Mouse (Mus musculus) liver, embryonic 14.5 days (tissue): ENCODE results near the gene Hspa1a.

Experiments
- CTCF ChIP-seq: IDR thresholded peaks from 2 replicates; pipeline ENCODE4 v1.5.1; 2016; ENCODE audit warnings: antibody characterized with exemption, low read depth, control low read depth
- EP300 ChIP-seq: IDR thresholded peaks from 2 replicates; pipeline ENCODE4 v1.6.1; 2016; ENCODE audit warnings: antibody characterized with exemption, low read depth

- TF ChIP-seq CTCF = no peak
- no peak for TF ChIP-seq EP300
Observed at GRCm38 (mm10) chr17:35015296-35015695, 43.3 kb upstream of the Hspa1a start.
